Mouse (Mus musculus): Measurements from ENCODE around the gene Cd151. TPM values are rescaled to one million over a fixed set of nuclear protein-coding genes. Genes with fewer than 3 reads are reported as not detected.

The Cd151 gene
- 3.2 TPM for polyA plus RNA-seq (2017; shearing (Covaris generic))

DNA sequence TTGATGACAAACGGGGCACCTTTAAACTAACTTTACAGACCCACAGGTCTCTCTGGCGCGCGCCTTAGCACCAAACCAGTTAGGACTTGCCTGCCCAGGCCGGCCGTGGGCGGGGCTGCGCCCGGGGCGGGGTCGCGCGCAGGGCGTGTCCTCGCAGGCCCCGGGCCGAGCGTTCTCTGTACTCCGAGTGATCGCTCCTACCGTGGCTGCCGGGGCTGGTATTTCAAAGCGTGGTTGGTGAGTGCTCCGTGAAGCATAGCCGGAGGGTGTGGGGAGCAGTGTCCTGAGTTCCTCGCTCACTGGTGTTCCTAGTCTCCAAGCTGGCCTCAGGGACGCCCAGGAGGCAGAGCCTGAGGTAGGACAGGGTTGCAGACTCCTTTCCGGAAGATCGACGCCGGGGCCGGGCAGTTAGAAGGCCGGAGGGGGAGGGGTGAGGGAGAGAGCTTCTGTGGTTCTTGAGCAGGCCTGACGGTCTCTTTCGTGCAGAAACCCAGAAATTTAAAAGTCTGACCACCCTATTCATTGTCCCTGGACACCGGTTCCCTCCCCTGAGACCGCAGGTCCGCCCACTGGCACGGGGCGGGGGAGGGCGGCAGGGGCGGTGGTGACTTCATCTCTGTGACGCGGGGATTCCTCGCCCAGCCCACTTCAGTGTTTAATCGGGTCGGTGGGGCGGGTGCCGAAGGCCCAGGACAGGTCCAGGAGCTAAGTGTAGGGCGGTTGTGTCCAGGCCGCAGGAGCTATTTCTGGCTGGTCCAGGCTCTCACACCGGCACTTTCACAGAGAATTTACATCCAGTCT, at the start of gene Cd151:
TSS of gene Cd151 (plus strand) at position 163 of the 801 bp plus-strand sequence.

DNA sequence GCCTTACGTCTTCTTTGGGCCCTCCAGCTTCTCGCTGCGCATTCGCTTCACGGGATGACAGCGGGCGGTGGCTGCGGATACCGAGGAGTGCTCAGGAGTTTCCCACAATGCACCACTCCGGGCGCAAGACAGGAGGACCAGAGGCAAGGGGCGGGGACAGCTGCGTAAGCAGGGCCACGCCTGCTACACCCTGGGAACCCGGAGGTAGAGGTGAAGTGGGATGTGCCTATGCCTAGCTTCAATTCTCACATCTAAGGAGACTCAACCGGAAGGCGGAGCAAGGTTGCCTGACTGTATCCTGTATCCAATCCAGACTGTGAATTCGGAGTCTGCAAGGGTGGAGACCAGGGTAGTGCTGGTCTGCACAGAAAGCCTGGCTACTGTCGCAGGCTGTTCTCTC, 37.9 kb upstream of the Cd151 start, which contains the start of gene Cend1:
TSS of gene Cend1 (minus strand) at position 182 of the 400 bp plus-strand sequence.

GRCm38 (mm10) chr7:141437178-141438120, 29.7 kb upstream of the Cd151 start, which contains the start of gene Slc25a22:
TSS of gene Slc25a22 (minus strand) at chr7:141437892.

DNA sequence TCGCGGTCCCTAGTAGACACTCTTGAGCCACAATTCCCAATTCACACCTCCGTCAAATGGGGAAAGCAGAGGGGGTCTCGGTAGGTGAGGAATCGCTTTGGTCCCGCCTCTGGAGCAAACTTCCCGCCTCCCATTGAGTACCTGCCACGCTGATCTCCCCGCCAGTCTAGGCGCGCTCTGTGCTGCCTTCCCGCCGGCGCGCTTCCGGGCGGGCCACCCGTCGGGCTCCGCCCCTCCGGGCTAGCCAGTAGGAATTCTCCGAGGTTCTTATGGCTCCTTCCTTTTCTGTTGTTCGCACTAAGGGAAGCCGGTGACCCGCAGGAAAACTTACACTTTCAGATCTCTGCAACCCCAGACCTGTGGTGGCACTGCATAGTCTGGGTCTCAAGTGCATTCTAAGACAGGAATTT, 23.4 kb upstream of the Cd151 start, which contains the start of gene Pidd1:
TSS of gene Pidd1 (minus strand) at position 198 of the 410 bp plus-strand sequence.

DNA sequence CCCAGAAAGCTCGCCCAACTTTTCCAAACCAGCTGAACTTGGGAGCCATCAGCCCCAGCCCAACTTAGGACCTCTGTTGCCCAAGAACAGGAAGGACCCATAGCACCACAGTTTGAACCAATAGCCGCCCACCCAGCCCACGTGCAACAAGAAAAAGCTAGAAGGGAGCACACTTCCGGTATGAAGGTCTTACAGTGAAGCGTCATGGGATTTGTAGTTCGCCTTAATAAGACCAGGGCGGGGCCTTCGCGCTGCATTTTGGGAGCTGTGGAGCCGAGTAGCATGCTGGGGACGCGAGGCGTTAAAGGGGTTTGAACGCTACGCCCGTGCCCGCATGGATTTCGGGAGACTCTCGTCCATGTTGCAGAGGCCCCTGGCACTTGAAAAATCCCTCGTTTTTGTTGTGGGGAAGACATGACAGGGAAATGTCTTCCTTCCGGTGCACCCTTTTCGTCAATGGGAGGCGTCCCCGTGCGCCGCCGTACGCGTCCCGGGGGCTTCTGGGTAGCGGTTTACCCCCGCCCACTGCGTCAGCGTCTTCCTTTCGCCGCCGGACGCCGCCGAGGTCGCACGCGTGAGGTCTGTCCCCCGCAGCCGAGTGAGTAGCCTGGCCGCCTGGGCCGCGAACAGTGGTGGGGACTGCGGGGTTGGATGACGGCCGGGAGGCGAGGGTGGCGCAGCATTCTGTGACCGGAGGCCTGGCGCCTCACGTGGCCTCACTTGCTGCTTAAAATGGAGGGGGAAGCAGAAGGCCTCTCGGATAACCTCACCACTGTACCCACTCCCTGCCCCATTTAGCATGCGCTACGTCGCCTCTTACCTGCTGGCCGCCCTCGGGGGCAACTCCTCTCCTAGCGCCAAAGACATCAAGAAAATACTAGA, 19.8 kb upstream of the Cd151 start, which contains the start of gene Rplp2:
TSS of gene Rplp2 (plus strand) at position 261 of the 882 bp plus-strand sequence.

DNA sequence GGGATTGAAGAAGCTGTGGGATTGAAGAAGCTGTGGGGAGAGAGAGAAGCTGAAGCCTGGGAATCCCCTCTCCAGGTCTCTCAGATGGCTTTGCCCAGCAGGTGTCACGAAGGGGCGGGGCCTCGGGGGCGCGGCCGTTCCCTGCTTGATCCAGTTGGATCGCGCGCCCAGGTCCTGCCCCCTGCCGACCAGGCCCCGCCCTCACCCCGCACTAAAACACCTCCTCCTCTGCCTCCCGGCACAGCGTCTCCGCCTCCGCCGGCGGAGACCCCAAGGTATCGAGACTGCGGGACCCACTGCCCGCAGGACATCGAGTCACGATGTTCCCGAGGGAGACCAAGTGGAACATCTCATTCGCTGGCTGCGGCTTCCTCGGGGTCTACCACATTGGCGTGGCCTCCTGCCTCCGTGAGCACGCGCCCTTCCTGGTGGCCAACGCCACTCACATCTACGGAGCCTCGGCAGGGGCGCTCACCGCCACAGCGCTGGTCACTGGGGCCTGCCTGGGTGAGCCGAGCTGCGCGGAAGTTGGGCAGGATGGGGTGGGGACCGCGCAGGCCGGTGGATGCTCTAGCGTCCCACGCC, 12.1 kb upstream of the Cd151 start, which contains the start of gene Pnpla2:
TSS of gene Pnpla2 (plus strand) at position 232 of the 585 bp plus-strand sequence.

GRCm38 (mm10) chr7:141460391-141461113, 6.6 kb upstream of the Cd151 start, which contains the start of gene Cracr2b:
TSS of gene Cracr2b (plus strand) at chr7:141461094.

GRCm38 (mm10) chr7:141475011-141475804, 8.0 kb downstream of the Cd151 start, which contains the start of the genes Polr2l and Tspan4:
TSS of gene Polr2l (minus strand) at chr7:141475132.
TSS of gene Tspan4 (plus strand) at chr7:141475240.

Other genes with a start within 250 kb of the Cd151 start
- 95.3 TPM for gene Phrf1, start 238.6 kb upstream of the Cd151 start, polyA plus RNA-seq (2017; shearing (Covaris generic))
- 405 TPM for gene Irf7, start 200.9 kb upstream of the Cd151 start, polyA plus RNA-seq (2017; shearing (Covaris generic))
- not detected for gene Cdhr5, start 190.6 kb upstream of the Cd151 start, polyA plus RNA-seq (2017; shearing (Covaris generic))
- gene Sct, start 188.3 kb upstream of the Cd151 start, polyA plus RNA-seq (2017; shearing (Covaris generic)): not detected
- not detected for gene Drd4, start 175.4 kb upstream of the Cd151 start, polyA plus RNA-seq (2017; shearing (Covaris generic))
- gene Deaf1, start 139.7 kb upstream of the Cd151 start, polyA plus RNA-seq (2017; shearing (Covaris generic)): 53.6 TPM
- 23.2 TPM for gene Tmem80, start 139.7 kb upstream of the Cd151 start, polyA plus RNA-seq (2017; shearing (Covaris generic))
- gene Eps8l2, start 128.5 kb upstream of the Cd151 start, polyA plus RNA-seq (2017; shearing (Covaris generic)): 0.23 TPM
- 201 TPM for gene Taldo1, start 75.2 kb upstream of the Cd151 start, polyA plus RNA-seq (2017; shearing (Covaris generic))
- gene Gatd1, start 53.3 kb upstream of the Cd151 start, polyA plus RNA-seq (2017; shearing (Covaris generic)): 23.2 TPM
- not detected for gene Cend1, start 37.9 kb upstream of the Cd151 start, polyA plus RNA-seq (2017; shearing (Covaris generic))
- gene Slc25a22, start 29.5 kb upstream of the Cd151 start, polyA plus RNA-seq (2017; shearing (Covaris generic)): 51.0 TPM
- gene Pidd1, start 23.4 kb upstream of the Cd151 start, polyA plus RNA-seq (2017; shearing (Covaris generic)): 4.1 TPM
- gene Rplp2, start 20.0 kb upstream of the Cd151 start, polyA plus RNA-seq (2017; shearing (Covaris generic)): 1,870 TPM
- gene Pnpla2, start 12.2 kb upstream of the Cd151 start, polyA plus RNA-seq (2017; shearing (Covaris generic)): 167 TPM
- gene Cracr2b, start 6.3 kb upstream of the Cd151 start, polyA plus RNA-seq (2017; shearing (Covaris generic)): not detected
- gene Polr2l, start 7.7 kb downstream of the Cd151 start, polyA plus RNA-seq (2017; shearing (Covaris generic)): 24.2 TPM
- gene Tspan4, start 7.8 kb downstream of the Cd151 start, polyA plus RNA-seq (2017; shearing (Covaris generic)): 0.55 TPM
- gene Chid1, start 72.5 kb downstream of the Cd151 start, polyA plus RNA-seq (2017; shearing (Covaris generic)): 16.0 TPM
- 50.4 TPM for gene Ap2a2, start 94.8 kb downstream of the Cd151 start, polyA plus RNA-seq (2017; shearing (Covaris generic))
- gene Muc6, start 187.9 kb downstream of the Cd151 start, polyA plus RNA-seq (2017; shearing (Covaris generic)): 0.07 TPM
- 1.7 TPM for gene Muc2, start 222.9 kb downstream of the Cd151 start, polyA plus RNA-seq (2017; shearing (Covaris generic))